Mouse (Mus musculus): ENCODE measurements around the gene Ptger1.

Gene Ptger1

GRCm38 (mm10) chr8:83697374-83698220 lies 31.1 kb downstream of the Ptger1 start:
- no peak for DNase-seq

GRCm38 (mm10) chr8:83698291-83698660 lies 31.8 kb downstream of the Ptger1 start:
- DNase-seq, result peak; percentile 54

DNA sequence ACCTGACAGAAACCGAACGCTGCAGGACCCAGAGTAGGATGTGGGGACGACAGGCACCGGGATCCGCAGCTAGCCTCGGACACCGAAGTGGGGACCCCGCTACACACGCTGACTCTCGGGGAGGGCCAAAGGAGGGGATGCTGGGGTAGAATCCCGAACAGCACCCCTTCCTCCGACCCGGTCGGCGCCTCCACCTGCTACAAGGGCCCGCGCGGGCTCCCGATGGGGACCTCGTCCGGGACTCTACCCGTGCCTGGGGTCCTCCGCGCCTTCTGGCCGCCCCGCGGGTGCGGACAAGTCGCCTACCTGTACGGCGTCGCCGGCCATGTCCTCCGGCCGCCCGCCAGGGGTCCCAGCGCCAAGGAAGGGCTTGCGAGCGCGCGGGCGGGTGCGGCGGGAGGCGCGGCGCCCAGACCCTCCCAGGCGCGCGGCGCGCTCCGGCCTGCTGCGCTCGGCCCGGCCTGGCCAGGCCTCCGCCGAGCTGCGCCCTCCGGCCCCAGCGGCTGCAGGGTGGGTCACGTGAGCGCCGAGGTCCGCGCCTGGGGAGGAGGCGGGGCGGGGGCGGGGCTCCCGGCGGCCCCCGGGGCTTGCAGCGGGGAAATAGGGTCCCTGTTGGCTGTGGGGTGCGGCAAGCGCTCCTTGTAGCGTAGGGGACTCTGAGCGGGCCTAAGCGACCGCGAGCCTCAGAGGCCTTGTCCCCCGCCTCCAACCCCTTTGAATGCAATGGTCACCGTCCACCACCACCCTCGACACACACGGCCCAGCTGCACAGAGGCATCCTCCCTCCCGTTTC lies 32.4 kb downstream of the Ptger1 start, which contains the start of gene Pkn1:
Gene Pkn1, minus strand, starts transcription at position 519 of the 793 bp plus-strand sequence.
- peak; percentile 67 for DNase-seq

- no peak for DNase-seq
Observed at GRCm38 (mm10) chr8:83699566-83699965, 33.1 kb downstream of the Ptger1 start.

GRCm38 (mm10) chr8:83700423-83701085 lies 34.1 kb downstream of the Ptger1 start:
- no peak for DNase-seq

DNA sequence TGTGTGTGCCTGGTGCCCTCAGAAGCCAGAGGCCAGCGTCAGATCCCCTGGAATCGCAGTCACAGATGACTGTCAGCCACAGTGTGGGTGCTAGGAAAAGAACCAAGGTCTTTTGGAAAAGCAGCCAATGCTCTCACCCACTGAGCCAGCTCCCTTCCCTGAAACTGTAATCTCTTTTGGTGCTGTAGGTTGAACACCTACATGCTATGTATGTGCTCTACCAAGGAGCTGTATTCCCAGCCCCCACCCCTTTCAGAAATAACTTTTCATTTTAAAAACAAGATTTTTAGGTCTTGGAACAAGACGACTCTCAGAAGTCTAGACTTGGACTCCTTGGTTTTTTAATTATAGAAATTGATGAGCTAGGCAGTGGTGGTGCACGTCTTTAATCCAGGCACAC lies 36.9 kb downstream of the Ptger1 start:
- no peak for DNase-seq

DNA sequence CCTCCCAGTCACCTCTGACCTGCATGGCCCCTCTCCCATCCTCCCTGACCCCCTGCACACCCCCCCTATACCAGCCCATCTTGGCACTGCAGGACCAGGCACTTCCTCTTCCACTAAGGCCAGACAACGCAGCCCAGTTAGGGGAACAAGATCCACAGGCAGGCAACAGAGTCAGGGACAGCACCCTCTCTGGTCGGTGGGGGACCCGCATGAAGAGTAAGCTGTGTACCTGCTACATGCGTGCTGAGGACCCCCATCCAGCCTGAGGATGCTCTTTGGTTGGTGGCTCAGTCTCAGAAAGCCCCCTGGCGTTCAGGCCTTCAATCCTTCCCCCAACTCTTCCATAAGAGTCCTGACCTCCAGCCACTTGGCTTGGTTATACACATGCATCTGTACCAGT lies 39.9 kb downstream of the Ptger1 start:
- no peak for DNase-seq

DNA sequence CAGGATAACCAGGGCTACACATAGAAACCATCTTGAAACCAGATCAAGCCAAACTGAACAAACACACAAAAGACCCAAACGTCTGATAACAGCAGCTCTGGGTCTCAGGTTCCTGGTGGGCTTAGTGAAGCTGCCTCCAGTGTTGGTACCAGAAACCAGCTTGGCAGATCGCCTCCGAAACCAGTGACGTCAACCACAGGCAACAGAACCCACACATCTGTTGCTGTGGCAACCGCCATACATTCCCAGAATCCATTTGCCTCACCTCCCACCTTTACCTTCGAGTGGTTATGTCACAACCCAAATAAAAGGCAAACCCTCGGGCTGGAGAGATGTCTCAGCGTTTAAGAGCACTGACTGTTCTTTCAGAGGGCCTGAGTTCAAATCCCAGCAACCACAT lies 41.1 kb downstream of the Ptger1 start:
- DNase-seq, result no peak

GRCm38 (mm10) chr8:83714676-83715030 lies 48.2 kb downstream of the Ptger1 start:
- no peak for DNase-seq

GRCm38 (mm10) chr8:83715031-83715690 lies 48.7 kb downstream of the Ptger1 start, which contains the start of gene Ddx39:
Gene Ddx39, plus strand, starts transcription at chr8:83715177.
- DNase-seq, result peak; percentile 92

GRCm38 (mm10) chr8:83715771-83716170 lies 49.3 kb downstream of the Ptger1 start:
- DNase-seq, result no peak

- DNase-seq, result no peak
Observed at GRCm38 (mm10) chr8:83716563-83716962, 50.1 kb downstream of the Ptger1 start.

DNA sequence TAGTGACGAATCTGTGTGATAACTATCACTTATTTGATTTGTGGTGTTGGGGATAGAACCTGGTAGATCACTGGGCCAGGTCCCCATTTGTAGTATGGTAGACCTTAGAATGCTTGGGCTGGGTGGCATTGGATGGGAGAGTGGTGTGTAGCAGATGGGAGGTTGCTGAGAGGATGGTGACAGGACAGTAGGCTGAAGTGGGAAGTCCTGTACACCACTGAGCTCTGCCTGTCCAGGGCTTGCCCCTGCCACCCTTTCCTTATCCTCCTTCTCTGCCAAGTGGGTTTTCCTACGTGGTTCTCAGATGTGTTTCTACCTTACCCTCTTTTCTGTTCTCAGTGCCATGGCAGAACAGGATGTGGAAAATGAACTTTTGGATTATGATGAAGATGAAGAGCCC lies 52.6 kb downstream of the Ptger1 start:
- DNase-seq, result no peak

DNA sequence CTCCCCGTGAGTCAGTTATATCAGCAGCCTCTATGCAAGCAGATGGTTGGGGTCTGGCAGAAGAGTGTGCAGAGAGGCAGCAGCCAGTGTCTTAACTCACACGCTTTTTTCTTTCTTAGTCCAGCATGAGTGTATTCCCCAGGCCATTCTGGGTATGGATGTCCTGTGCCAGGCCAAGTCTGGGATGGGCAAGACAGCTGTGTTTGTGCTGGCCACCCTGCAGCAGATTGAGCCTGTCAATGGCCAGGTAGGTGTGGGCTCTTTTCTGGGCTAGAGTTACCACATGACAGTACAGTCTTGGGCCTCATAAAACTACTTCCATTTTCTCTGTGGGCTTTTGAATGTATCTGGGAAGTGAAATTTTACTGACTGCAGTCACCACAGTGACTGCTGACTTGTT lies 53.2 kb downstream of the Ptger1 start:
- no peak for DNase-seq

DNA sequence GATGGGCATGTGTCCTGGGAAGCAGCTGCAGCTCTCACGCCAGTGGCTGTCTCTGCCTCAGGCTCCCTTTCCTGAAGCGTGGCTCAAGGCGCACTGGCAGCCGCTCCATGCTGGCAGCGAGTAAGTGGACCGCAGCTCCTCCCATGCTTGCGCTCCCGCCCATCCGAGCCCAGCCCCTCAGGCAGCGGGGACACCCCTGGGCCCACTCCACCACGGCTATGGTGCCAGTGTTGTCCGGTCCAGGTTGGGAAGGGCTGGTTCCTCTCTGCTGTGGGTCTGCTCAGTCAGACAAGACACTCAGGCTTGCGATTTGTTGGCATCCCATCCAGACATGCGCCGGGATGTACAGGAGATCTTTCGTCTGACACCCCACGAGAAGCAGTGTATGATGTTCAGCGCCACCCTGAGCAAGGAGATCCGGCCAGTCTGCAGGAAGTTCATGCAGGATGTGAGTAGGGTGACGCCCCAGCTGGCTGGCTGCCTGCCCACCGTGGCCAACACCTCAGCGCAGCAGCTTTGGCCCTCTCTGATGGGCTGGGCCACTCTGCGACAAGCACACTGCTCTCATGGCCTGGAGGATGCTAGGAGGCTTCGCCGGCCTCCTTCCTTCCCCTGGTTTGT lies 55.0 kb downstream of the Ptger1 start:
- DNase-seq, result no peak
